Mouse (Mus musculus): ENCODE measurements around the gene Ctns. TPM values are rescaled to one million over a fixed set of nuclear protein-coding genes. Genes with fewer than 3 reads are reported as not detected.

Ctns gene
- total and polyA plus RNA-seq, 3 experiments, result 4.8 to 5.9 (median 5.2) TPM

- H3K79me2 ChIP-seq (replicated peaks; ENCODE audit: control insufficient read depth, extremely low read depth, insufficient read depth, poor library complexity, severe bottlenecking), result peaks cover 27% of the 10 kb centered on the region
- peak within 1 kb of the TSS; percentile 86 for H3K4me2 ChIP-seq (ENCODE audit: insufficient read depth, low read depth, poor library complexity, severe bottlenecking)
- H3K9me3 ChIP-seq (replicated peaks; ENCODE audit: low read length), result no peaks in the 10 kb centered on the region
- peak within 1 kb of the TSS; percentile 53 for H3K27ac ChIP-seq (ENCODE audit: insufficient read depth, low read depth)
- peaks cover 0 to 37% of the 10 kb centered on the region in 2 experiments; a peak in 2 of 4 replicates for H3K4me1 ChIP-seq (ENCODE audit: control insufficient read depth in 1 of 2, insufficient read depth in 2 of 2)
- dilution Hi-C loops (cut with MboI; ENCODE audit: extremely low pct_ligation_motif_present, extremely low pct_unique_long_range_greater_than_20kb, low sequenced_read_pairs), result no loop called here
- peak within 1 kb of the TSS; percentile 70 to 94 (median 89) for H3K4me3 ChIP-seq (replicated peaks in 1 of 3; ENCODE audit: low read depth in 2 of 3, low read length in 2 of 3, poor library complexity in 1 of 3)
- peaks cover 30% of the 10 kb centered on the region for H3K27me3 ChIP-seq (replicated peaks)
- peaks cover 3 to 34% of the 10 kb centered on the region in 2 experiments for H3K36me3 ChIP-seq (replicated peaks in 1 of 2; ENCODE audit: control insufficient read depth in 1 of 2, insufficient read depth in 1 of 2, low read length in 1 of 2)
- in situ Hi-C loops (cut with MboI; ENCODE audit: low pct_ligation_motif_present, low pct_unique_long_range_greater_than_20kb, low sequenced_read_pairs), result no loop called here
- TF ChIP-seq BHLHE40 (IDR thresholded peaks at IDR 0.05; ENCODE audit: low read depth, low read length) (peak; percentile 43; the same call in 1 of the 2 replicates), MAX (IDR thresholded peaks at IDR 0.05; ENCODE audit: low read length) (peak; percentile 84), POLR2A (IDR thresholded peaks at IDR 0.05; ENCODE audit: low read depth, low read length) (peak; percentile 98), UBTF (IDR thresholded peaks at IDR 0.05; ENCODE audit: low read depth, low read length) (peak; percentile 60; the same call in 1 of the 2 replicates), ELF1 (IDR thresholded peaks at IDR 0.05; ENCODE audit: low read depth, low read length) (peak; percentile 86), MAFK (IDR thresholded peaks at IDR 0.05; ENCODE audit: insufficient replicate concordance, low read length) (no peak), MXI1 (IDR thresholded peaks at IDR 0.05; ENCODE audit: low read depth, low read length) (peak; percentile 93), RCOR1 (conservative IDR thresholded peaks at IDR 0.05; ENCODE audit: low read depth, low read length) (no peak), KAT2A (IDR thresholded peaks at IDR 0.05; ENCODE audit: insufficient replicate concordance, low read length) (peak; percentile 67; the same call in 1 of the 2 replicates), JUND (conservative IDR thresholded peaks at IDR 0.05; ENCODE audit: low read depth, low read length) (no peak), ZC3H11A (IDR thresholded peaks at IDR 0.05; ENCODE audit: low read depth, low read length) (no peak), JUN (IDR thresholded peaks at IDR 0.05; ENCODE audit: insufficient read depth, low read depth, low read length) (no peak), MYC (IDR thresholded peaks at IDR 0.05; ENCODE audit: low read depth, low read length) (peak; percentile 89; the same call in 1 of the 2 replicates), CTCF (conservative IDR thresholded peaks at IDR 0.05 in 1 of 2, IDR thresholded peaks at IDR 0.05 in 1 of 2; ENCODE audit: low read depth in 2 of 2, low read length in 2 of 2) (no peak), USF1 (IDR thresholded peaks at IDR 0.05; ENCODE audit: low read depth, low read length) (no peak), MAZ (IDR thresholded peaks at IDR 0.05; ENCODE audit: low read depth, low read length) (peak; percentile 92; the same call in 1 of the 2 replicates), MEF2A (IDR thresholded peaks at IDR 0.05; ENCODE audit: borderline replicate concordance, low read depth, low read length) (0 out of 2 replicates have a peak, but pooled peaks have one; percentile 10), PAX5 (IDR thresholded peaks at IDR 0.05; ENCODE audit: low read length) (no peak), NELFE (IDR thresholded peaks at IDR 0.05; ENCODE audit: low read depth, low read length) (peak; percentile 98), TBP (conservative IDR thresholded peaks at IDR 0.05; ENCODE audit: low read depth, low read length) (peak; percentile 81), ETS1 (conservative IDR thresholded peaks at IDR 0.05; ENCODE audit: low read depth, low read length) (no peak), SMC3 (IDR thresholded peaks at IDR 0.05; ENCODE audit: low read depth, low read length) (no peak), CHD1 (IDR thresholded peaks at IDR 0.05; ENCODE audit: low read depth, low read length) (no peak), GABPA (IDR thresholded peaks at IDR 0.05; ENCODE audit: insufficient replicate concordance, low read depth, low read length) (no peak), ZKSCAN1 (IDR thresholded peaks at IDR 0.05; ENCODE audit: borderline replicate concordance, low read depth, low read length) (no peak), NRF1 (IDR thresholded peaks at IDR 0.05; ENCODE audit: low read depth, low read length) (peak; percentile 92), ZMIZ1 (IDR thresholded peaks at IDR 0.05; ENCODE audit: low read depth, low read length) (peak; percentile 90), E2F4 (IDR thresholded peaks at IDR 0.05; ENCODE audit: insufficient replicate concordance, low read depth, low read length) (no peak), SIN3A (IDR thresholded peaks at IDR 0.05; ENCODE audit: low read length) (peak; percentile 87), IRF4 (IDR thresholded peaks at IDR 0.05; ENCODE audit: low read depth, low read length) (no peak; the same call in 1 of the 2 replicates), HCFC1 (IDR thresholded peaks at IDR 0.05; ENCODE audit: low read depth, low read length) (peak; percentile 86), CHD2 (IDR thresholded peaks at IDR 0.05; ENCODE audit: low read length) (peak; percentile 33; the same call in 1 of the 2 replicates), USF2 (conservative IDR thresholded peaks at IDR 0.05; ENCODE audit: low read depth, low read length) (no peak), POLR2AphosphoS2 (IDR thresholded peaks at IDR 0.05; ENCODE audit: low read depth, low read length) (peak; percentile 79), EP300 (IDR thresholded peaks at IDR 0.05; ENCODE audit: low read length) (no peak), ZNF384 (IDR thresholded peaks at IDR 0.05; ENCODE audit: low read depth, low read length) (no peak), RAD21 (IDR thresholded peaks at IDR 0.05; ENCODE audit: low read depth, low read length) (no peak), TCF12 (IDR thresholded peaks at IDR 0.05; ENCODE audit: low read depth, low read length) (peak; percentile 96)
- DNase-seq (ENCODE audit: extremely low read depth), result peak; percentile 99
- H3K9ac ChIP-seq (ENCODE audit: insufficient read depth, low read depth), result peak within 1 kb of the TSS; percentile 89
Observed at GRCm38 (mm10) chr11:73176608-73177508, 22.0 kb downstream of the Ctns start, which contains the start of the genes Emc6 and Tax1bp3. Gene Emc6 (minus strand): TSS chr11:73177037. Gene Tax1bp3 (plus strand): TSS chr11:73177083.

All from CH12.LX (cell line).